8 mouse cellular contexts compared by ENCODE assay signal in the genomic region with DNA sequence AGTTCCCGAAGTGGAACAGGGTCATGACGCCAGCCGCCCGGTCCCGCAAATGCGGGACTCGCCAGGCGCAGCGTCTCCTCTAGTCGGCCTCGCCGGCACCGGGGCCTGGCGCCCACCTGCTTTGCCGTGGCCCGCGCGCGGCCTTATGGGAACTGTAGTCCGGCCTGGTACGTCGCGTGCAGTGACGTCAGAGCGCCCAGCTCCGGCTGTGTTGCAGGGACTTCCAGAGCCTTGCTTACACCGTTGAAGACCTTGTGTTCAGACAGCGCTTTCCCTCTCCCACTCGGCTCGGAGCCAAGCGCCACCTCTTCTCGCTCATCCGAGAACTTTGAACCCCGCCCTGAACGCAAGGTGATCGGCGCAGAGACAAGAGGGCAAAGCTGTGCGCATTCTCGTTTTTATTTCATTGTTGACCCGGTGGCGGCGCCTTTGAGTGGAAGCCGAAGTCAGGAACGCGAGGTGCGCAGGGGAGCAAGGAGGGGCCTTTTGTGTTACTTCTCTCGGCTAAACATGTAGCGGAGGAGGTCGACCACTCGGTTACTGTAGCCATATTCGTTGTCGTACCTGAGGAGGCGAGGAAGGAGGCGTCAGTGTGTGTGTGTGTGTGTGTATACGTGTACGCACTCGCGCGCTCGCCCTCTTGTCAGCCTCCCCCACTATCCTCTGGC. TPM values are rescaled to one million over a fixed set of nuclear protein-coding genes. Genes with fewer than 3 reads are reported as not detected.
A peak's percentile ranks its signal among the peaks of the same experiment; 100 is the strongest.
DNase-seq lines count a peak whose midpoint lies in the region; ATAC-seq lines count a peak whose summit lies in the region.

A gene (minus strand): TSS at position 145 of the 668 bp plus-strand sequence.

- 0 out of 2 replicates have a peak, but pooled peaks cover 5% of the 10 kb centered on the region for H3K4me1 ChIP-seq in brown adipose tissue, adult 24 weeks (ENCODE audit: control insufficient read depth, insufficient read depth, insufficient read length, low read length)
- H3K4me1 ChIP-seq in heart, embryonic 13.5 days = peaks cover 18% of the 10 kb centered on the region
- H3K4me1 ChIP-seq in liver, embryonic 12.5 days = peaks cover 23% of the 10 kb centered on the region
- H3K4me1 ChIP-seq in stomach, embryonic 15.5 days = peaks cover 12% of the 10 kb centered on the region

- peak within 1 kb of the TSS; percentile 94 for H3K4me3 ChIP-seq in brown adipose tissue, adult 24 weeks (ENCODE audit: insufficient read depth, low read depth, low read length)
- H3K4me3 ChIP-seq in heart, embryonic 13.5 days = peak within 1 kb of the TSS; percentile 87
- peak within 1 kb of the TSS; percentile 78 for H3K4me3 ChIP-seq in liver, embryonic 12.5 days
- peak within 1 kb of the TSS; percentile 68 for H3K4me3 ChIP-seq in stomach, embryonic 15.5 days (replicated peaks)

- no peaks in the 10 kb centered on the region for H3K9me3 ChIP-seq in heart, embryonic 13.5 days
- H3K9me3 ChIP-seq in liver, embryonic 12.5 days (replicated peaks) = no peaks in the 10 kb centered on the region
- no peaks in the 10 kb centered on the region for H3K9me3 ChIP-seq in stomach, embryonic 15.5 days

- H3K4me2 ChIP-seq in heart, embryonic 13.5 days = peak within 1 kb of the TSS; percentile 92
- peak within 1 kb of the TSS; percentile 92 for H3K4me2 ChIP-seq in liver, embryonic 12.5 days
- peak within 1 kb of the TSS; percentile 84 for H3K4me2 ChIP-seq in stomach, embryonic 15.5 days

- peak within 1 kb of the TSS; percentile 76 for H3K27ac ChIP-seq in brown adipose tissue, adult 24 weeks (replicated peaks; ENCODE audit: low read depth, low read length)
- H3K27ac ChIP-seq in heart, embryonic 13.5 days (replicated peaks) = peak within 1 kb of the TSS; percentile 92
- H3K27ac ChIP-seq in liver, embryonic 12.5 days = peak within 1 kb of the TSS; percentile 83
- H3K27ac ChIP-seq in stomach, embryonic 15.5 days = peak within 1 kb of the TSS; percentile 90

- DNase-seq in CD4-positive, CD25-positive, alpha-beta regulatory T cell, adult 2 months (ENCODE audit: low read depth, low spot score) = peak; percentile 96
- DNase-seq in fat pad, adult 2 months (ENCODE audit: extremely low read depth, low read depth, low spot score) = peak; percentile 94
- peak; percentile 98 for DNase-seq in kidney, postnatal 10 days
- peak; percentile 81 to 89 for DNase-seq in natural killer cell, adult 2 months (ENCODE audit: low spot score in 2 of 2)

- H3K27me3 ChIP-seq in heart, embryonic 13.5 days (replicated peaks) = no peaks in the 10 kb centered on the region
- H3K27me3 ChIP-seq in liver, embryonic 12.5 days (replicated peaks) = no peaks in the 10 kb centered on the region
- no peaks in the 10 kb centered on the region for H3K27me3 ChIP-seq in stomach, embryonic 15.5 days (replicated peaks)

- peak within 1 kb of the TSS; percentile 95 for H3K9ac ChIP-seq in heart, embryonic 13.5 days
- H3K9ac ChIP-seq in liver, embryonic 12.5 days = peak within 1 kb of the TSS; percentile 81
- H3K9ac ChIP-seq in stomach, embryonic 15.5 days = peak within 1 kb of the TSS; percentile 61

- WGBS in heart, embryonic 13.5 days = under 1% methylated on average over 60 of the region's 60 CpGs
- WGBS in liver, embryonic 12.5 days (ENCODE audit: insufficient replicate concordance) = under 1% methylated on average over 60 of the region's 60 CpGs
- under 1% methylated on average over 60 of the region's 60 CpGs for WGBS in stomach, embryonic 15.5 days

- peak; percentile 93 for ATAC-seq in heart, embryonic 13.5 days (ENCODE audit: extremely low read depth, insufficient number of reproducible peaks, low FRiP score, low TSS enrichment)
- peak; percentile 94 for ATAC-seq in liver, embryonic 12.5 days
- peak; percentile 96 for ATAC-seq in stomach, embryonic 15.5 days (ENCODE audit: insufficient read depth, low FRiP score, low read depth)

- H3K36me3 ChIP-seq in heart, embryonic 13.5 days = peaks cover 50% of the 10 kb centered on the region
- peaks cover 47% of the 10 kb centered on the region for H3K36me3 ChIP-seq in liver, embryonic 12.5 days
- peaks cover 18% of the 10 kb centered on the region for H3K36me3 ChIP-seq in stomach, embryonic 15.5 days

RNA-seq across cellular contexts. Expression of the gene that starts here (rescaled TPM):
- 209 and 275 TPM in 2 replicates for polyA plus RNA-seq in brown adipose tissue, adult 24 weeks (2012; ENCODE audit: insufficient read depth, insufficient read length, missing spikeins)
- 165 and 182 TPM in 2 replicates for polyA plus RNA-seq in heart, embryonic 13.5 days (2015; fragmentation: Nextera tagmentation; extraction: Ambion mirVana)
- polyA plus RNA-seq in liver, embryonic 12.5 days (2016; fragmentation: Nextera tagmentation; extraction: Ambion mirVana) = 125 and 126 TPM in 2 replicates
- 227 and 239 TPM in 2 replicates for polyA plus RNA-seq in stomach, embryonic 15.5 days (2015; fragmentation: Nextera tagmentation; extraction: Ambion mirVana)

Comparison
In these comparisons a context has a peak if more than half of its experiments do, and no peak if none do; other contexts are left out.
1. Peak in every context shown above with its lines: DNase-seq, ATAC-seq, H3K4me3 ChIP-seq and H3K27ac ChIP-seq.